Mouse (Mus musculus) lung, embryonic 14.5 days (tissue): ENCODE measurements around the gene Bicc1. TPM values are rescaled to one million over a fixed set of nuclear protein-coding genes. Genes with fewer than 3 reads are reported as not detected.
A peak's percentile ranks its signal among the peaks of the same experiment; 100 is the strongest.

ENCODE experiments used
- ATAC-seq: fragments of 200-750 bp; cut with Nextera tagmentation; 2 replicates; pipeline ENCODE4 v1.8.0; 2017; ENCODE audit warnings: mild to moderate bottlenecking, moderate TSS enrichment, moderate library complexity; ENCODE audit not compliant: insufficient read depth
- DNase-seq: peaks from one replicate; pipeline ENCODE4 v3.0.0-alpha.2; 2015
- H3K27ac ChIP-seq: fragments of 300-500 bp; sonication (generic); 2 replicates; pipeline ENCODE4 v1.5.1; 2014; ENCODE audit warnings: low read depth, mild to moderate bottlenecking, moderate library complexity
- H3K27me3 ChIP-seq: fragments of 300-500 bp; sonication (generic); 2 replicates; pipeline ENCODE4 v1.6.1; 2014; ENCODE audit warnings: low read length, control low read depth; ENCODE audit not compliant: insufficient read depth
- H3K36me3 ChIP-seq: fragments of 300-500 bp; sonication (generic); 2 replicates; pipeline ENCODE4 v1.6.1; 2014; ENCODE audit warnings: control low read depth; ENCODE audit not compliant: insufficient read depth
- H3K4me1 ChIP-seq: fragments of 300-500 bp; sonication (generic); 2 replicates; pipeline ENCODE4 v1.6.1; 2014; ENCODE audit warnings: antibody characterized with exemption, control low read depth; ENCODE audit not compliant: insufficient read depth
- H3K4me2 ChIP-seq: fragments of 300-500 bp; sonication (generic); 2 replicates; pipeline ENCODE4 v1.6.1; 2014; ENCODE audit warnings: mild to moderate bottlenecking
- H3K4me3 ChIP-seq: fragments of 300-500 bp; sonication (generic); 2 replicates; pipeline ENCODE4 v1.5.1; 2014; ENCODE audit warnings: low read depth, low read length
- H3K9ac ChIP-seq: fragments of 300-500 bp; sonication (generic); 2 replicates; pipeline ENCODE4 v1.6.1; 2014
- H3K9me3 ChIP-seq: fragments of 300-500 bp; sonication (generic); 2 replicates; pipeline ENCODE4 v1.6.1; 2016; ENCODE audit warnings: low read depth, low read length, control low read depth
- CTCF ChIP-seq: IDR thresholded peaks from 2 replicates; pipeline ENCODE4 v1.5.1; 2016; ENCODE audit warnings: antibody characterized with exemption, low read depth
- WGBS: fragments of 180-500 bp; shearing (Covaris S2); extraction: QIAGEN DNeasy Blood & Tissue Kit; methylation state at CpG from one replicate; pipeline ENCODE4 v1.1.7; 2014; 5-methylcytosine and 5-hydroxymethylcytosine counted together
- polyA plus RNA-seq: library from polyadenylated mRNA; unstranded; fragments of >200 nt; fragmentation: Nextera tagmentation; extraction: Ambion mirVana; gene quantifications from 2 replicates; pipeline ENCODE4 v1.2.1, GENCODE M21; 2014

Gene Bicc1
- polyA plus RNA-seq, 1 experiment from 2014 or later = 26.4 TPM

GRCm38 (mm10) chr10:70876119-70876518 is 283.4 kb downstream of the Bicc1 start:
- DNase-seq = no peak

GRCm38 (mm10) chr10:70874994-70875538 is 284.4 kb downstream of the Bicc1 start:
- Histone ChIP-seq H3K4me3 (no peak overlapping the region), H3K4me1 (no peaks in the 10 kb centered on the region), H3K27ac (no peak overlapping the region), H3K27me3 (no peaks in the 10 kb centered on the region), H3K9ac (no peak overlapping the region), H3K36me3 (no peaks in the 10 kb centered on the region), H3K9me3 (no peaks in the 10 kb centered on the region), H3K4me2 (no peak overlapping the region)
- no peak for ATAC-seq
- WGBS = 60% methylated on average over 12 of the region's 12 CpGs
- DNase-seq = no peak
- TF ChIP-seq CTCF = no peak

More at GRCm38 (mm10) chr10:70876119-70876518, 283.4 kb downstream of the Bicc1 start:
- WGBS = 65% methylated on average over 8 of the region's 8 CpGs
- Histone ChIP-seq H3K4me3 (no peak overlapping the region), H3K9me3 (no peaks in the 10 kb centered on the region), H3K4me1 (no peaks in the 10 kb centered on the region), H3K9ac (no peak overlapping the region), H3K27me3 (no peaks in the 10 kb centered on the region), H3K4me2 (no peak overlapping the region), H3K36me3 (no peaks in the 10 kb centered on the region), H3K27ac (no peak overlapping the region)
- TF ChIP-seq CTCF = peak; percentile 39; the same call in 1 of the 2 replicates
- no peak for ATAC-seq

Other genes with a start within 250 kb of the Bicc1 start
- gene Tfam, start 78.6 kb upstream of the Bicc1 start, polyA plus RNA-seq = 71.3 and 71.7 TPM in 2 replicates
- gene Ube2d1, start 125.6 kb upstream of the Bicc1 start, polyA plus RNA-seq = 71.6 and 74.1 TPM in 2 replicates
- gene Cisd1, start 185.3 kb upstream of the Bicc1 start, polyA plus RNA-seq = 93.7 and 94.5 TPM in 2 replicates
- gene Ipmk, start 188.1 kb upstream of the Bicc1 start, polyA plus RNA-seq = 16.0 and 17.2 TPM in 2 replicates